Mouse (Mus musculus) adrenal gland, adult 18-20 months (tissue): Measurements from ENCODE around the gene Smad3. TPM values are rescaled to one million over a fixed set of nuclear protein-coding genes. Genes with fewer than 3 reads are reported as not detected.

Experiments used
- DNase-seq, 2 experiments: peaks; one replicate each; pipeline ENCODE4 v3.0.0; 2021 to 2022; ENCODE audit warnings: low spot score in 2 of 2
- total RNA-seq, 2 experiments: library from RNA; stranded (reverse); gene quantifications; 1 replicate in 1 of 2; 2 replicates in 1 of 2; pipeline ENCODE4 v1.2.3; 2021

Smad3 gene
- total RNA-seq, 2 experiments from 2014 or later = 24.6 to 25.2 TPM

GRCm38 (mm10) chr9:63774854-63775483 is 17.2 kb upstream of the Smad3 start:
- DNase-seq = no peak

DNA sequence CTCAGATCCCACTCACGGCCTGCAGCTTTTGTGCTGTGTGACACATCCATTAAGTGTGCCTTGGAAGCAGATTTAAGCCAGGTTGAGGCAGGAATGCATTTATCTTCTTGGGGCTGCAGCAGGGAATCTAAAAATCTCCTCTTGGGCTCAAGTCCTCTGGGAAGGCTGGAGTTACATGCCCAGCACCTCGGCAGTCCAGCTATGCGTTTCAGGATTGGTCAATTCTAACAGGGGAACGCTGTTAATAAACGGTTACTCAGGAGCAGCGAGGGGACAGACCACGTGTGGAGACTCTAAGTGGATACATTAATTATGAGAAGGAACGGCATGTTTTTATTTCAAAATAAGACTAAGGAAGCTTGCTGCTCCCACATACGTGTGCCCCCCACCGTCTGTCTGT is 14.7 kb upstream of the Smad3 start:
- no peak for DNase-seq

- no peak for DNase-seq
Measured at GRCm38 (mm10) chr9:63771676-63772075, 13.9 kb upstream of the Smad3 start.

GRCm38 (mm10) chr9:63761367-63762094 is 3.7 kb upstream of the Smad3 start:
- no peak for DNase-seq

GRCm38 (mm10) chr9:63760783-63761182 is 3.0 kb upstream of the Smad3 start:
- no peak for DNase-seq

- no peak for DNase-seq
Measured at GRCm38 (mm10) chr9:63759973-63760722, 2.4 kb upstream of the Smad3 start.

- DNase-seq = no peak
Measured at GRCm38 (mm10) chr9:63758641-63759391, 1.0 kb upstream of the Smad3 start.

GRCm38 (mm10) chr9:63757462-63757772 is 377 bp downstream of the Smad3 start:
- DNase-seq = no peak

- DNase-seq = peak; percentile 39 to 46
Measured at GRCm38 (mm10) chr9:63756581-63757461, 973 bp downstream of the Smad3 start.

GRCm38 (mm10) chr9:63755671-63756543 is 1.9 kb downstream of the Smad3 start:
- no peak for DNase-seq

- DNase-seq = no peak
Measured at GRCm38 (mm10) chr9:63754556-63755510, 3.0 kb downstream of the Smad3 start.

- no peak for DNase-seq
Measured at GRCm38 (mm10) chr9:63754039-63754438, 3.8 kb downstream of the Smad3 start.

- DNase-seq = no peak
Measured at GRCm38 (mm10) chr9:63753359-63753758, 4.4 kb downstream of the Smad3 start.

GRCm38 (mm10) chr9:63752576-63752975 is 5.2 kb downstream of the Smad3 start:
- no peak for DNase-seq

DNA sequence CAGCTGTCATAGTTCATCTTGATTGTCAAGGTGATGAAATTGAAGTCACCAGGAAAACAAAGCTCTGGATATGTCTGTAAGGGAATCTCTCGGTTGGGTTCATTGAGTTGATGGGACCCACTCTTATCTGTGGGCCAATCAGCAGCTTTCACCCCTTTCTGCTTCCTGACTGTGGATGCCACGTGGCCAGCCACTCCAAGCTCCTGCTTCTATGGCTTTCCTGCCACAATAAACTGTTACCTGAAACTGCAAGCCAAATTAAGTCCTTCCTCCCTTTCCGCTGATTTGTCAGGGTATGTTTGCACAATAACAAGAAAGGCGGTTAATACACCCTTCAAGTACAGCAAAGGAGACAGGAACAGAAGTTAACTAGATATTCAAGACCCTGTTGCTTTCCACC is 6.5 kb downstream of the Smad3 start:
- DNase-seq = no peak

DNA sequence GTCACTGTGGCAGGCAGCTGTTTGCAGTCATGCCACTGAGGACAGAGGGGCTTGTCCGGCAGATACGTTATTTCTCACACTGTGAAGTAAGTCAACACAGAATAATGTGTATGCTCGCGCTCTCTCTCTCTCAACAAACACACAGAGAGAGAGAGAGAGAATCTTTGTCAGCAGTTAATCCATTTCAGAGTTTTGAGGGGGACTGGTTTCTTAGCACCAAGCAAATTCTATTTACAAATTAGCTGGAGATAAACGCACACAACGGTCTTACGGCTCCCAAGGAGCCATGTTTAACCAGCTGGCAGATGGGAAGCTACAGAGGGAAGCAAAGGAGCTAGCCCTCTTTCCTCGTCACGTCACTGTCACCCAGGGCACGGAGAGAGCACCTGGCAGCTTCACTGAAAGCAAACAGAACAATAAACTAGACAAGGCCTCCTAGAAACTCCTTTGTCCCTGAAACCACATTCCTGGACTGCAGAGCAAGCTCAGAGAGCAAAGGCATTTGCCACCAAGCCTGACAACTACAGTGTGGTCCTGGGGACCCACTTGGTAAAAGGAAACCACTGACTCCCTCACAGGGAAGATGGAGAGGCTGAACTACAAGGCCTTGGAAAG is 7.3 kb downstream of the Smad3 start:
- no peak for DNase-seq

DNA sequence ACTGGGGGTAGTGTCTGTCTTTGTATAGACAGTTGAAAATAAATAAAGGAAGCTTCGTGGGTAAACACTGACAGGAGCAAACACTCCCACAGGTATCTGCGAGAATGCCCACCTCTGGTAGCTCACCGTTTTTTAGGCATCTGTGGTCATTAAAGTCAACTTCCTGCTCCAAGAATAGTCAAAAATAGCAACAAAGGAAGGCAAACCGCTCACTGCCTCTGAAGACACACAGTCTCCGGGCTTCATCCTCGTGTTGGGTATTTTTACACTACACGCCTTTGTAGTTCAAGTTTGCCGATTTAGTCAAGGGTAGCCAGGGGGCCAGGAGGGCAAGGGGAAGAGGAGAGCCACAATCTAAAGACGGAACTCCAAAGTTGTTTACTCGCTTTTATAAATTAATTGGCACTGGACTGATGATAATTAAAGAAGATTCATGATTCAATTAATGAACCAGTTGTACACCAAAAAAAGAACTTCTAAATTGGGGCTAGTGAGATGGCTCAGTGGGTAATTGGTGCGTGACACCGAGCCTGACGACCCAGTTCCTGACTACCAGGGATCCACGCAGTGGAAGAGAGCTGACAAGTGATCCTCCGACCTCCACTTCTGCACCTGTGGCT is 8.4 kb downstream of the Smad3 start:
- DNase-seq = no peak
